Mouse (Mus musculus) midbrain, embryonic 13.5 days (tissue): ENCODE measurements around the gene Sult2b1. TPM values are rescaled to one million over a fixed set of nuclear protein-coding genes. Genes with fewer than 3 reads are reported as not detected.

Experiments used
- ATAC-seq: fragments of 200-750 bp; cut with Nextera tagmentation; 2 replicates; pipeline ENCODE4 v1.8.0; 2017; ENCODE audit warnings: mild to moderate bottlenecking, moderate TSS enrichment, moderate library complexity
- H3K27ac ChIP-seq: fragments of 300-500 bp; sonication (generic); 2 replicates; pipeline ENCODE4 v1.5.1; 2015; ENCODE audit warnings: inconsistent platforms, mild to moderate bottlenecking, moderate library complexity
- H3K27me3 ChIP-seq: fragments of 300-500 bp; sonication (generic); 2 replicates; pipeline ENCODE4 v1.6.1; 2015; ENCODE audit warnings: mild to moderate bottlenecking, inconsistent platforms
- H3K36me3 ChIP-seq: fragments of 300-500 bp; sonication (generic); 2 replicates; pipeline ENCODE4 v1.6.1; 2015; ENCODE audit warnings: mild to moderate bottlenecking, inconsistent platforms
- H3K4me1 ChIP-seq: fragments of 300-500 bp; sonication (generic); replicated peaks from 2 replicates; pipeline ENCODE4 v1.6.1; 2015; ENCODE audit warnings: inconsistent platforms
- H3K4me2 ChIP-seq: fragments of 300-500 bp; sonication (generic); replicated peaks from 2 replicates; pipeline ENCODE4 v1.6.1; 2015; ENCODE audit warnings: moderate library complexity, mild to moderate bottlenecking, inconsistent platforms
- H3K4me3 ChIP-seq: fragments of 300-500 bp; sonication (generic); replicated peaks from 2 replicates; pipeline ENCODE4 v1.5.1; 2015; ENCODE audit warnings: mild to moderate bottlenecking, inconsistent platforms
- H3K9ac ChIP-seq: fragments of 300-500 bp; sonication (generic); replicated peaks from 2 replicates; pipeline ENCODE4 v1.6.1; 2015; ENCODE audit warnings: mild to moderate bottlenecking, inconsistent platforms
- H3K9me3 ChIP-seq: fragments of 300-500 bp; sonication (generic); 2 replicates; pipeline ENCODE4 v1.6.1; 2016; ENCODE audit warnings: mild to moderate bottlenecking, inconsistent platforms
- WGBS: fragments of 180-500 bp; shearing (Covaris S2); methylation state at CpG from one replicate; pipeline ENCODE4 v1.1.7; 2015; 5-methylcytosine and 5-hydroxymethylcytosine counted together
- polyA plus RNA-seq: library from polyadenylated mRNA; unstranded; fragments of >200 nt; fragmentation: Nextera tagmentation; extraction: Ambion mirVana; gene quantifications from 2 replicates; pipeline ENCODE4 v1.2.1, GENCODE M21; 2015

Gene Sult2b1
- polyA plus RNA-seq, 1 experiment from 2014 or later, result 5.6 TPM

DNA sequence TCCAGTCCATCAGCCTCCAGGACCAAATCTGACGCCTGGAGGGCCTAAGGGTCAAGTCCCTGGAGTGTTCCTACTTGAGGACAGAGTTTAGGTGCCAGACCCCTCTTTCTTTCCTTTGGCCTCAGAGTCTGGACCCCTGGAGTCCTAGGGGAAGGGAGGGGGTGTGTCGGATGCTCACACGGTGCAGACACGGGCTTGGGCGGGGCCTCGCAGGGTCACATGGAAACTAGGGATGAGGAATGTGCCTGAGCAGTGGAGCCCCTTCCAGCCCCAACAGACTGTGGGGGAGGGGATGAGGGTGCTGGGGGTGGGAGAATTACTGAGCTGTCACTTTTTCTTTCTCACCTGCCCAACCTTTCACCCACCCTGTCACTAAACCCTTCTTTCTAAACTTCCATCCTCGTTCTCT is 78.6 kb downstream of the Sult2b1 start:
- 0% methylated on average over 7 of the region's 7 CpGs for WGBS
- peak overlapping the region; percentile 80 for H3K9ac ChIP-seq
- peak overlapping the region; percentile 98 for H3K4me2 ChIP-seq
- no peaks in the 10 kb centered on the region for H3K27me3 ChIP-seq
- peaks cover 91% of the 10 kb centered on the region for H3K4me1 ChIP-seq
- no peak overlapping the region for H3K27ac ChIP-seq
- peak overlapping the region; percentile 57 for H3K4me3 ChIP-seq
- no peak for ATAC-seq
- no peaks in the 10 kb centered on the region for H3K9me3 ChIP-seq
- peaks cover 12% of the 10 kb centered on the region for H3K36me3 ChIP-seq

DNA sequence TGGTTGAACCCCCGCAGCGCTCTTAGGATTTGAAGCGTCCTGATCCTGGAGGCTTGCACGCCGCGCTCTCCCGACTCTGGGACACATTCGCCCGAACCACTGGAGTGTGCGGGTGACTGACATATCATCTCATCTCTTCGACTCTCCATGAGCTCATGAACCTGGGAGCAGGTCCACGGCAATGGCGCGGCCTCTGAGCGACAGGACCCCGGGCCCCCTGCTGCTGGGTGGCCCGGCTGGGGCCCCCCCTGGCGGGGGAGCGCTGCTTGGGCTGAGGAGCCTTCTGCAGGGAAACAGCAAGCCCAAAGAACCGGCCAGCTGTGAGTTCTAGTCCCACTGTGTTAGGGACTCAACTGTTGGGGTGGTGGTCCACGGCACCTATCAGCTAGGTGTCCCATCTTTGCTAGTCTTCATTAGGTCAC is 79.0 kb downstream of the Sult2b1 start:
- Histone ChIP-seq H3K4me1 (peaks cover 90% of the 10 kb centered on the region), H3K27me3 (peaks cover under 1% of the 10 kb centered on the region; the same call in 1 of the 2 replicates)
- no peak for ATAC-seq

DNA sequence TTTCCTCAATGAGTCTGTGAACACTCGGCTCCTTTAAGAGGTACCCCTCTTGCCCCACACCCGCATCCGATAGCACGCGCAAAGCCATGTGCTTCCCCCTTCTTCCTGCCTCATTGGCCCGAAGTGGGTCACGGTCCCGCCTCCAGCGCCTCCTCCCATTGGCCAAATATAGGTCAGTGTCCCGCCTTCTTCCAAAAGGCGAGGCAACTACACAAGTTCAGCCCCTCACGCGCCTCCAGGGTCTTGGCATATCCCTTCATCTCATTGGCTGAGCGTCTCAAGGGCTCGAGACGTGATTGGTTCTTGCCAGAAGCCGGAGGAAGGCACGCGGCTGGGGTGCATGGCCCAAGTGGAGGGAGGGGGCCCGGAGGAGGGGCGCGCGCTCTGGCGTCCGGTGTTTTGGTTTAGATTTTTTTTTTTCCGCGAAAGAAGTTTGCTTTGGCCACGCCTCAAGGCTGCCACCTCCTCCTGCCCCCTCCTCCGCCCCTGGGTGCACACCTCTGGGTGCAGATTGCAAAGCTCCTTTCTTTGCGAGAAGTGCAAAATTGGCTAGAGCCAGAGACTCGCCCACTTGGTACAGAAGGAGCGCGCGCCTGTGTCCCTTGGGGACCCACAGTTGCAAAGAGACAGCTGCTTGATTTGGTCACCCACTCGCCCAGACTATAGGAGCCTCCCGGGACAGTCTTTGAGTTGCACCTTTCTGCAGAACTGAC is 79.6 kb downstream of the Sult2b1 start, which contains the start of gene Dbp:
TSS of gene Dbp (plus strand) at position 359 of the 713 bp plus-strand sequence.
- Histone ChIP-seq H3K4me1 (peaks cover 90% of the 10 kb centered on the region), H3K4me2 (peak within 1 kb of the TSS; percentile 98), H3K9ac (peak within 1 kb of the TSS; percentile 80), H3K4me3 (peak within 1 kb of the TSS; percentile 57), H3K9me3 (no peaks in the 10 kb centered on the region), H3K27me3 (peaks cover 6% of the 10 kb centered on the region; the same call in 1 of the 2 replicates), H3K27ac (peak within 1 kb of the TSS; percentile 93), H3K36me3 (peaks cover 2% of the 10 kb centered on the region)
- WGBS, result under 1% methylated on average over 36 of the region's 36 CpGs
- peak; percentile 81 for ATAC-seq

More for the DNA sequence above, 79.0 kb downstream of the Sult2b1 start:
- H3K27ac ChIP-seq, result peak overlapping the region; percentile 70
- WGBS, result under 1% methylated on average over 21 of the region's 21 CpGs
- peak overlapping the region; percentile 98 for H3K4me2 ChIP-seq
- no peaks in the 10 kb centered on the region for H3K9me3 ChIP-seq
- peak overlapping the region; percentile 58 for H3K9ac ChIP-seq
- peaks cover 8% of the 10 kb centered on the region for H3K36me3 ChIP-seq
- peak overlapping the region; percentile 57 for H3K4me3 ChIP-seq

DNA sequence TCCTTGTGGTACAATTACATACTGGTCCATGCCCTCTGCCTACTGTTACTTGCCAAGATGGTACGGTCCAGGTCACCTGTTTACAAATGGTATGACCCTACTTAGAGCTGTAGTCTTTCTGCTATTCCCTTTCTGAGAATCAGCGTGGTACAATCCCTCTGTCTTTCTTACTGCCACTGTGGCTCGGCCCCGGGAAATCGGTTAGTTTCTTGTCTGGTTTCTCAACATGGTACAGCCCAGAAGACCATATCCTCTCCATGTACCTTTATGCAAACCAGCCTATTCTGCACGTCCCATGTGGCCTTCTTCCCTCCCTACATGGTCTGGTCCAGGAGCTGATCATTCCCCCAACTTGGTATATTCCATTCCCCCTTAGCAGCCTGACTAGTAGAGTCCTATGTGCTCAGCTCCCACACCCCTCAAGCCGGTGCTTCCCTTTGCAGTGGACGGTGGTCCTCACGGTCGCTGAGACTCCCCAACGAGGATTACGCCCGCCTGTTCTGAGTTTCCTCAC is 80.4 kb downstream of the Sult2b1 start:
- Histone ChIP-seq H3K9ac (peak overlapping the region; percentile 72), H3K27me3 (peaks cover 14% of the 10 kb centered on the region), H3K27ac (peak overlapping the region; percentile 93), H3K4me3 (peak overlapping the region; percentile 57), H3K9me3 (no peaks in the 10 kb centered on the region), H3K4me2 (peak overlapping the region; percentile 98), H3K4me1 (peaks cover 89% of the 10 kb centered on the region), H3K36me3 (no peaks in the 10 kb centered on the region)
- whole genome bisulfite sequencing, result under 1% methylated on average over 13 of the region's 13 CpGs
- peak; percentile 64 for ATAC-seq

DNA sequence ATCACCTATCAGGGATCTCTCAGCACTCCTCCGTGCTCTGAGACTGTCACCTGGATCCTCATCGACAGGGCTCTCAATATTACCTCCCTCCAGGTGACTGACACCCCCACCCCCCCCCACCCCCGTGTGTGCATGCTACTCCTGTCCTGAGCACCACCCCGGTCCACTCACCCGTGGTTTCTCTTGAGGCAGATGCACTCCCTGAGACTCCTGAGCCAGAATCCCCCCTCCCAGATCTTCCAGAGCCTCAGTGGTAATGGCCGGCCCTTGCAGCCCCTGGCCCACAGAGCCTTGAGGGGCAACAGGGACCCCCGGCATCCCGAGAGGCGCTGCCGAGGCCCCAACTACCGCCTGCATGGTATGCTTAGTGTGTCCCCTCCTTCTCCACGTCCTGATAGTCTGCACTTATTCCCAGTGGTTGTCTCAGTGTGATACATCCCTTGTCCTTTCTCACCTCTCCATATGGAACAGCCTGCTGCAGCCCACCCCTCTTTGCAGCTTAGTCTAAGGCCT is 80.9 kb downstream of the Sult2b1 start:
- no peaks in the 10 kb centered on the region for H3K36me3 ChIP-seq
- ATAC-seq, result no peak
- no peaks in the 10 kb centered on the region for H3K9me3 ChIP-seq
- peak overlapping the region; percentile 93 for H3K27ac ChIP-seq
- H3K27me3 ChIP-seq, result peaks cover 19% of the 10 kb centered on the region
- H3K4me3 ChIP-seq, result peak overlapping the region; percentile 57
- WGBS, result 43% methylated on average over 12 of the region's 12 CpGs
- H3K4me2 ChIP-seq, result peak overlapping the region; percentile 98
- H3K4me1 ChIP-seq, result peaks cover 86% of the 10 kb centered on the region
- H3K9ac ChIP-seq, result peak overlapping the region; percentile 72

DNA sequence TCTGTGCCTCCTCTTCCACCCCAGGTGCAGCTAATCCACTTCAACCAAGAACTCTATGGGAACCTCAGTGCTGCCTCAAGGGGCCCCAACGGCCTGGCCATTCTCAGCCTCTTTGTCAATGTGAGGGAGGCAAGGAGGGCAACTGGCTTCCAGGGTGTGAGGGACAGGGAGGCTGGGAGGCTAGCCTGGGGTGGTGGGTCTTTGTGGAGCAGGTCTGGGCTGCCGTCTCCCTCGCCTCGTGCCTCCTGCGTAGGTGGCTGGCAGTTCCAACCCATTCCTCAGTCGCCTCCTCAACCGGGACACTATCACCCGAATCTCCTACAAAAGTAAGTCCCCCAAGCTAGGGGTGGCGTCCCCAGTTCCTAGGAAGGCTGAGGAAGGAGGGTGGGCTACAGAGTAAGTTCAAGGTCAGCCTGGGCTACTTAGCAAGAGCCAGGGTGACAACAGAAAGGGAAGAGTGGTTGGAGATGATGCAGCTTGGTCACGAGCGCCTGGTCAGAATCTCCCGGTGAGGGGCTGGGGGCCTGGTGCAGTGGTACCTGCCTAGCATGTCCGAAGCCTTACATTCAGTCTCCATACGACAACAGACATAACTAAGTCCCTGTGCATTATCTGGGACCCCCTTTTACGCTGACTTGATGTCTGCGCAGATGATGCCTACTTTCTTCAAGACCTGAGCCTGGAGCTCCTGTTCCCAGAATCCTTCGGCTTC is 81.5 kb downstream of the Sult2b1 start:
- Histone ChIP-seq H3K4me2 (peak overlapping the region; percentile 98), H3K4me3 (peak overlapping the region; percentile 57), H3K4me1 (peaks cover 82% of the 10 kb centered on the region), H3K9ac (peak overlapping the region; percentile 72), H3K36me3 (no peaks in the 10 kb centered on the region), H3K9me3 (no peaks in the 10 kb centered on the region), H3K27me3 (peaks cover 25% of the 10 kb centered on the region), H3K27ac (peak overlapping the region; percentile 93)
- whole genome bisulfite sequencing, result 90% methylated on average over 17 of the region's 17 CpGs
- no peak for ATAC-seq

DNA sequence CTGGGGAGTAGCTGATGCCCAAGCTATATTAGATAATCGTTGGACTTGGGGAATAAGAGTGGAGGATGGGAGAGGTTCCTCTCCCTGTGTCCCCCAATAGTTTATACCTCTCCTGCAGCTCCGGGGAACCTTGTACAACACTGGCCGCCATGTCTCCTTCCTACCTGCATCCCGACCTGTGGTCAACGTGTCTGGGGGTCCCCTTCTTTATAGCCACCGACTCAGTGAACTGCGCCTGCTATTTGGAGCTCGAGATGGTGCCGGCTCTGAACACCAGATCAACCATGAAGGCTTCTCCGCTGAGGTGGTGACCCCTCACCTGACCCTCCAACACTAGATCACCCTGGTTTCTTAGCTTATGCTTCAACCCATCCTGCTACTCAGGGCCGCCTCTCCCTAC is 82.2 kb downstream of the Sult2b1 start:
- no peaks in the 10 kb centered on the region for H3K36me3 ChIP-seq
- H3K27me3 ChIP-seq, result peaks cover 28% of the 10 kb centered on the region
- H3K27ac ChIP-seq, result no peak overlapping the region
- ATAC-seq, result no peak
- H3K9ac ChIP-seq, result peak overlapping the region; percentile 36; the same call in 1 of the 2 replicates
- H3K4me1 ChIP-seq, result peaks cover 76% of the 10 kb centered on the region
- WGBS, result 94% methylated on average over 11 of the region's 11 CpGs
- H3K9me3 ChIP-seq, result no peaks in the 10 kb centered on the region
- no peak overlapping the region for H3K4me3 ChIP-seq
- peak overlapping the region; percentile 98 for H3K4me2 ChIP-seq

DNA sequence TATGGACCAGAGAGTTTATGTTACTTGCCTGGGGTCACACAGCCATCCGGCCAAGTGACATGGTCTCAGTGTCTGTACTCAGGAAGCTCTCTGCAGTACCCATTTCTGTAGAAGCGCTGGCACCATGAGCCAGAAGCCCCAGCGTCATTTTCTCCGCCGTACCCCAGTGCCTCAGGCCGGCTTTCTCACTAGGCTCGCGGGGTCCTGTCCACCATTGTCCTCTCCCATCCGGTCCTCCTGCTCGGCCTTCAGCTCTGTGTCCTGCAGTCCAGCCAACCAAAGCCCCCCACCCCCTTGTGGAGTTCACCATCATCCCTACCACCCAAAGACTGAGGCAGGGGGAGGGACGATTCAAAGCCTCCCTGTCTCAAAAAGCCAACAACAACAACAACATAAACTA is 82.9 kb downstream of the Sult2b1 start:
- Histone ChIP-seq H3K27ac (no peak overlapping the region), H3K4me2 (peak overlapping the region; percentile 92), H3K4me3 (peak overlapping the region; percentile 52; the same call in 1 of the 2 replicates), H3K9ac (no peak overlapping the region), H3K9me3 (no peaks in the 10 kb centered on the region), H3K4me1 (peaks cover 69% of the 10 kb centered on the region), H3K27me3 (peaks cover 28% of the 10 kb centered on the region), H3K36me3 (no peaks in the 10 kb centered on the region)
- no peak for ATAC-seq
- 83% methylated on average over 11 of the region's 11 CpGs for WGBS

DNA sequence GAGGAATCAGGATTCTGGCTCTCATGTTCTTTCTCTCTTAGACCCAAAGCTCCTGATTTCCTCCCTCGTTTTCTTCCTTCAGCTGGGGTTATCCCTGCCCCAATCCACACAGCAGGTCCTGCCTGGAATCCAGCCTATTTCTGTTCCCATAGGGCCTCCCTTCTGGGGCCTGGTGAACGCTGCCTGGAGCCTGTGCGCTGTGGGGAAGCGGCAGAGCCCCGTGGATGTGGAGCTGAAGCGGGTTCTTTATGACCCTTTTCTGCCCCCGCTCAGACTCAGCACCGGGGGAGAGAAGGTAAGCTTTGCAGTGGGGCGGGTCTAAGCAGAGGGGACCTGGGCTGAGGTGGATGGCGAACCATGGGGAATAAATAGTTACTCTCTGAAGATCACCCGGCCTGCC is 83.4 kb downstream of the Sult2b1 start:
- peaks cover 63% of the 10 kb centered on the region for H3K4me1 ChIP-seq
- H3K36me3 ChIP-seq, result no peaks in the 10 kb centered on the region
- H3K27ac ChIP-seq, result peak overlapping the region; percentile 85
- no peaks in the 10 kb centered on the region for H3K9me3 ChIP-seq
- peak overlapping the region; percentile 53 for H3K9ac ChIP-seq
- peak overlapping the region; percentile 92 for H3K4me2 ChIP-seq
- peak overlapping the region; percentile 52 for H3K4me3 ChIP-seq
- ATAC-seq, result no peak
- WGBS, result 28% methylated on average over 11 of the region's 11 CpGs
- H3K27me3 ChIP-seq, result peaks cover 28% of the 10 kb centered on the region

DNA sequence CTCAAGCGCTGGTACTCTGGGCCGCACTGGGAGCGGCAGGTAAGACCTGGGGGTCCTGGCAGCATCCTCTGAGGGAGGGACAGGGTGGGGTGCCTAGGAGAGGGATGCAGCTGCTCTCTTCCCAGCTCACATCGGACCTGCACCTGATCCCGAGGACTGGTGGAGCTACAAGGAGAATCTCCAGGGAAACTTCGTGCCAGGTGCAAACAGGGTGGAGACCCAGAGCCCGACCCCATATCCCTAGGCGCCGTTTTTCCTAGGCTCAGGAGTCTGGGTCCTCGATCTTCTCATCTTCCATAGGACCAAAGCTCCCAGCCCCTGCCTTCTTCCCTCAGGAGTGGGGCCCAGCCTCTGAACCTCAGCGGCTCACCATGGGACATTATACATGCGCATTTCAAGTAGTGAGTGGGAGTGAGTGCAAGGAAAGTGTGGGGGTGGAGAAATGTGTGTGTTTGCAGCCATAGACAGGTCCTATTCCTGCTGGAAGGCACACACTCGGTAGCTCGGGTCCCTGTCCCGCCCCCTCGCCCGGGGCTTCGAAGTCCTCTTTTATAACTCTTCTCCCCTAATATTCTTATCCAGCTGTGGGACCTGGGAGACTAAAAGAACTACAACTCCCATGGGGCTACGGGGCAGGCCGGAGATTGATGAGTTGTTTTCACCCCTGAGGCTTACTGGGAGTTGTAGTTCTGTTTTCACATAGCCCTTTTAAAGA is 84.0 kb downstream of the Sult2b1 start:
- Histone ChIP-seq H3K27ac (peak overlapping the region; percentile 85), H3K36me3 (no peaks in the 10 kb centered on the region), H3K9me3 (no peaks in the 10 kb centered on the region), H3K27me3 (peaks cover 28% of the 10 kb centered on the region), H3K4me1 (peaks cover 57% of the 10 kb centered on the region), H3K9ac (peak overlapping the region; percentile 80), H3K4me2 (peak overlapping the region; percentile 92), H3K4me3 (peak overlapping the region; percentile 52)
- ATAC-seq, result peak; percentile 10
- WGBS, result 0% methylated on average over 20 of the region's 20 CpGs

DNA sequence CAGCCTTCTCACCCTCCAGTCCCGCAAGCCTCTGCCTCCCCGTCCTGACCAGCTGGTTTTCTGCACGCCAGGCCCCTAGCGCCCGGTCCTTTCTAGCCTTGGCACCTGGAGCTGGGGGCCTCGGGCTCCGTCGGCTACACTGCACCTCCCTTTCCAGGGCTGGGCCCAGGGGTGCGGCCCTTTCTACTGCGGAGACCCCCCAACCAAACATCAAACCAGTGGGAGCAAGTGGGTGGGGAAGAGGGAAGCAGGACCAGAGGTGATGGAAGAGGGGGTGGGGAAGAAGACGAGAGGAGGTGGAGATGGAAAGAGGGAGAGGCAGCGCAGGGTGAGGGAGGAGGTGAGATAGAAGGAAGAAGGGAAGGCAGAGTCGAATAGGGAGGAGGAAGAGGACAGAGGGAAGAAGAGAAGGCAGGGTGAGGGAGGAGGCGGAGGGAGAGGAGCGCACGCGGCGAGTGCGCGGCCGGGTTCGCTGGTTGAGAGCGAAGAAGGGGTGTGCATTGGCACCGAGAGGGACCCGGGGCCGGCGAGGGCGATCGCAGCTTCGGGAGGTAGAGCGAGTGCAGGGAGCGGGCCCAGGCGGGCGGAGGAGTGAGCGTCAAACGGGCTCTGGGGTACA is 84.8 kb downstream of the Sult2b1 start, which contains the start of gene Car11:
TSS of gene Car11 (plus strand) at position 321 of the 619 bp plus-strand sequence.
- peak within 1 kb of the TSS; percentile 92 for H3K4me2 ChIP-seq
- H3K4me3 ChIP-seq, result peak within 1 kb of the TSS; percentile 52
- H3K4me1 ChIP-seq, result peaks cover 57% of the 10 kb centered on the region
- peak within 1 kb of the TSS; percentile 80 for H3K9ac ChIP-seq
- no peaks in the 10 kb centered on the region for H3K36me3 ChIP-seq
- ATAC-seq, result no peak
- WGBS, result 2% methylated on average over 36 of the region's 36 CpGs
- no peaks in the 10 kb centered on the region for H3K9me3 ChIP-seq
- H3K27me3 ChIP-seq, result peaks cover 28% of the 10 kb centered on the region
- peak within 1 kb of the TSS; percentile 85 for H3K27ac ChIP-seq
